37 mouse cellular contexts compared by ENCODE assay signal in genomic region chr13:111651020-111651419, GRCm38 (mm10). TPM values are rescaled to one million over a fixed set of nuclear protein-coding genes. Genes with fewer than 3 reads are reported as not detected.
DNase-seq lines count a peak whose midpoint lies in the region; ATAC-seq and TF ChIP-seq lines count a peak whose summit lies in the region.
"Had no signal": no experiment of that assay in that cellular context is flagged by ENCODE, and none has a peak within 500 bp of the region (broad histone marks: within the 10 kb centered on the region; RNA-seq: fewer than 3 reads in every experiment).

No protein-coding gene starts in this region.

- ATAC-seq in hindbrain, embryonic 12.5 days (ENCODE audit: low FRiP score) = peak; percentile 50
- no peak for ATAC-seq in hindbrain, postnatal 0 days
- 0 out of 2 replicates have a peak, but pooled peaks have one; percentile 33 for ATAC-seq in neural tube, embryonic 12.5 days (ENCODE audit: low FRiP score, low read depth)
- ATAC-seq in neural tube, embryonic 15.5 days (ENCODE audit: low FRiP score) = no peak
- ATAC-seq in forebrain, embryonic 16.5 days = peak; percentile 86
- ATAC-seq: CD4-positive, CD25-positive, alpha-beta regulatory T cell, adult 4 months; inflammation-experienced regulatory T-cells, adult 6 months had no signal

- no peaks in the 10 kb centered on the region for H3K36me3 ChIP-seq in hindbrain, embryonic 12.5 days
- H3K36me3 ChIP-seq in hindbrain, postnatal 0 days (ENCODE audit: insufficient read depth, low read length) = no peaks in the 10 kb centered on the region
- no peaks in the 10 kb centered on the region for H3K36me3 ChIP-seq in neural tube, embryonic 12.5 days
- no peaks in the 10 kb centered on the region for H3K36me3 ChIP-seq in neural tube, embryonic 15.5 days
- H3K36me3 ChIP-seq in forebrain, embryonic 16.5 days (ENCODE audit: control insufficient read depth, insufficient read depth) = no peaks in the 10 kb centered on the region
- H3K36me3 ChIP-seq: embryonic facial prominence, embryonic 15.5 days had no signal

- H3K9me3 ChIP-seq in hindbrain, embryonic 12.5 days (replicated peaks) = no peaks in the 10 kb centered on the region
- H3K9me3 ChIP-seq in hindbrain, postnatal 0 days (ENCODE audit: low read length) = no peaks in the 10 kb centered on the region
- H3K9me3 ChIP-seq in neural tube, embryonic 12.5 days = no peaks in the 10 kb centered on the region
- H3K9me3 ChIP-seq in neural tube, embryonic 15.5 days (replicated peaks) = no peaks in the 10 kb centered on the region
- H3K9me3 ChIP-seq in forebrain, embryonic 16.5 days (ENCODE audit: control insufficient read depth, low read length) = no peaks in the 10 kb centered on the region
- H3K9me3 ChIP-seq: embryonic facial prominence, embryonic 15.5 days had no signal

- no peak for TF ChIP-seq CTCF in hindbrain, postnatal 0 days (IDR thresholded peaks at IDR 0.05; ENCODE audit: low read depth)

- no peak overlapping the region for H3K4me3 ChIP-seq in hindbrain, embryonic 12.5 days
- H3K4me3 ChIP-seq in hindbrain, postnatal 0 days (ENCODE audit: low read length) = no peak overlapping the region
- no peak overlapping the region for H3K4me3 ChIP-seq in neural tube, embryonic 12.5 days
- no peak overlapping the region for H3K4me3 ChIP-seq in neural tube, embryonic 15.5 days (replicated peaks)
- no peak overlapping the region for H3K4me3 ChIP-seq in forebrain, embryonic 16.5 days (replicated peaks; ENCODE audit: low read length)
- H3K4me3 ChIP-seq: embryonic facial prominence, embryonic 15.5 days had no signal

- H3K9ac ChIP-seq in hindbrain, embryonic 12.5 days = no peak overlapping the region
- no peak overlapping the region for H3K9ac ChIP-seq in hindbrain, postnatal 0 days (replicated peaks; ENCODE audit: low read length)
- H3K9ac ChIP-seq in neural tube, embryonic 12.5 days = no peak overlapping the region
- H3K9ac ChIP-seq in neural tube, embryonic 15.5 days (replicated peaks) = no peak overlapping the region
- no peak overlapping the region for H3K9ac ChIP-seq in forebrain, embryonic 16.5 days (replicated peaks; ENCODE audit: low read depth, low read length)
- H3K9ac ChIP-seq: embryonic facial prominence, embryonic 15.5 days; liver, embryonic 14.5 days had no signal

- H3K27me3 ChIP-seq in hindbrain, embryonic 12.5 days = no peaks in the 10 kb centered on the region
- H3K27me3 ChIP-seq in hindbrain, postnatal 0 days (ENCODE audit: insufficient read depth, low read length) = no peaks in the 10 kb centered on the region
- no peaks in the 10 kb centered on the region for H3K27me3 ChIP-seq in neural tube, embryonic 12.5 days (replicated peaks)
- H3K27me3 ChIP-seq in neural tube, embryonic 15.5 days (replicated peaks) = no peaks in the 10 kb centered on the region
- H3K27me3 ChIP-seq in forebrain, embryonic 16.5 days (replicated peaks; ENCODE audit: control insufficient read depth, insufficient read depth, low read length) = no peaks in the 10 kb centered on the region
- H3K27me3 ChIP-seq: embryonic facial prominence, embryonic 15.5 days had no signal

- H3K27ac ChIP-seq in hindbrain, embryonic 12.5 days = no peak overlapping the region
- H3K27ac ChIP-seq in hindbrain, postnatal 0 days = no peak overlapping the region
- no peak overlapping the region for H3K27ac ChIP-seq in neural tube, embryonic 12.5 days
- H3K27ac ChIP-seq in neural tube, embryonic 15.5 days (replicated peaks) = no peak overlapping the region
- no peak overlapping the region for H3K27ac ChIP-seq in forebrain, embryonic 16.5 days (ENCODE audit: low read length)
- H3K27ac ChIP-seq: embryonic facial prominence, embryonic 15.5 days; liver, embryonic 14.5 days; stomach, postnatal 0 days had no signal

- DNase-seq in hindbrain, postnatal 0 days (ENCODE audit: low spot score) = no peak
- no peak for DNase-seq in testis, postnatal 14 days (ENCODE audit: low spot score)
- no peak for DNase-seq in thymus, postnatal 10 days (ENCODE audit: low spot score in 2 of 2)
- DNase-seq: adrenal gland, postnatal 25 days; cerebellum, adult 18-20 months; cerebellum, postnatal 10 days; gastrocnemius, postnatal 25 days; heart, adult 18-20 months; kidney, adult 11 months; kidney, postnatal 14 days; layer of hippocampus, adult 9-11 months; liver; lung, adult 2 months; lung, postnatal 14 days; right cerebral cortex, postnatal 4 days; thymus, adult 2 months; thymus, postnatal 4 days had no signal

- H3K4me2 ChIP-seq in hindbrain, embryonic 12.5 days (replicated peaks) = no peak overlapping the region
- H3K4me2 ChIP-seq in hindbrain, postnatal 0 days (ENCODE audit: low read depth, low read length) = no peak overlapping the region
- H3K4me2 ChIP-seq in neural tube, embryonic 12.5 days (replicated peaks) = no peak overlapping the region
- no peak overlapping the region for H3K4me2 ChIP-seq in neural tube, embryonic 15.5 days
- H3K4me2 ChIP-seq in forebrain, embryonic 16.5 days (ENCODE audit: low read length) = no peak overlapping the region
- H3K4me2 ChIP-seq: embryonic facial prominence, embryonic 15.5 days; heart, embryonic 11.5 days had no signal

- H3K4me1 ChIP-seq in hindbrain, embryonic 12.5 days = peaks cover 4% of the 10 kb centered on the region; the same call in 1 of the 2 replicates
- no peaks in the 10 kb centered on the region for H3K4me1 ChIP-seq in hindbrain, postnatal 0 days (ENCODE audit: insufficient read depth, low read length)
- no peaks in the 10 kb centered on the region for H3K4me1 ChIP-seq in neural tube, embryonic 12.5 days
- 0 out of 2 replicates have a peak, but pooled peaks cover 2% of the 10 kb centered on the region for H3K4me1 ChIP-seq in neural tube, embryonic 15.5 days
- H3K4me1 ChIP-seq in forebrain, embryonic 16.5 days (replicated peaks; ENCODE audit: control insufficient read depth, insufficient read depth, low read length) = no peaks in the 10 kb centered on the region
- H3K4me1 ChIP-seq: embryonic facial prominence, embryonic 15.5 days had no signal

- whole genome bisulfite sequencing in hindbrain, embryonic 12.5 days = 50% methylated on average over 6 of the region's 6 CpGs
- WGBS in hindbrain, postnatal 0 days = 33% methylated on average over 6 of the region's 6 CpGs
- WGBS in neural tube, embryonic 12.5 days = 61% methylated on average over 6 of the region's 6 CpGs
- 47% methylated on average over 6 of the region's 6 CpGs for WGBS in neural tube, embryonic 15.5 days
- 24% methylated on average over 6 of the region's 6 CpGs for WGBS in forebrain, embryonic 16.5 days

RNA-seq across cellular contexts. Expression of gene Mier3, which starts 29.8 kb away (rescaled TPM):
- 25.0 and 26.3 TPM in 2 replicates for polyA plus RNA-seq in hindbrain, embryonic 12.5 days (2016; fragmentation: Nextera tagmentation; extraction: Ambion mirVana)
- 28.1 and 32.6 TPM in 2 replicates for total RNA-seq in hindbrain, postnatal 0 days (2014; rRNA removed)
- 13.5 and 14.1 TPM in 2 replicates for polyA plus RNA-seq in hindbrain, postnatal 0 days (2015; fragmentation: Nextera tagmentation; extraction: Ambion mirVana)
- 21.3 and 21.6 TPM in 2 replicates for polyA plus RNA-seq in neural tube, embryonic 12.5 days (2016; fragmentation: Nextera tagmentation; extraction: Ambion mirVana)
- polyA plus RNA-seq in neural tube, embryonic 15.5 days (2015; fragmentation: Nextera tagmentation; extraction: Ambion mirVana) = 15.6 and 16.0 TPM in 2 replicates
- 21.1 and 24.4 TPM in 2 replicates for polyA plus RNA-seq in forebrain, embryonic 16.5 days (2015; fragmentation: Nextera tagmentation; extraction: Ambion mirVana)

RNA-seq across cellular contexts. Expression of gene Gm10198, which starts 58.4 kb away (rescaled TPM):
- polyA plus RNA-seq in hindbrain, embryonic 12.5 days (2016; fragmentation: Nextera tagmentation; extraction: Ambion mirVana) = not detected in 2 replicates
- not detected in 2 replicates for total RNA-seq in hindbrain, postnatal 0 days (2014; rRNA removed)
- polyA plus RNA-seq in hindbrain, postnatal 0 days (2015; fragmentation: Nextera tagmentation; extraction: Ambion mirVana) = not detected in 2 replicates
- polyA plus RNA-seq in neural tube, embryonic 12.5 days (2016; fragmentation: Nextera tagmentation; extraction: Ambion mirVana) = not detected in 2 replicates
- polyA plus RNA-seq in neural tube, embryonic 15.5 days (2015; fragmentation: Nextera tagmentation; extraction: Ambion mirVana) = not detected in 2 replicates
- polyA plus RNA-seq in forebrain, embryonic 16.5 days (2015; fragmentation: Nextera tagmentation; extraction: Ambion mirVana) = not detected in 2 replicates
- total RNA-seq: adrenal gland, postnatal 25 days; common myeloid progenitor, adult 5-6 weeks; gastrocnemius, adult 18-20 months; gastrocnemius, postnatal 25 days; heart, adult 18-20 months; hematopoietic stem cell, adult 5-6 weeks; left cerebral cortex, postnatal 14 days had no signal
- polyA plus RNA-seq: CD4-positive, CD25-positive, alpha-beta regulatory T cell, adult 4 months; embryonic facial prominence, embryonic 15.5 days; frontal cortex, adult 2 months; heart, embryonic 11.5 days; heart, postnatal 0 days; inflammation-experienced regulatory T-cells, adult 6 months; kidney, embryonic 14.5 days; limb, embryonic 11.5 days; liver, embryonic 14.5 days; lung, adult 2 months; neural tube, embryonic 11.5 days; spleen, adult 2 months; stomach, postnatal 0 days; thymus, adult 2 months had no signal

Comparison
In these comparisons a context has a peak if more than half of its experiments do, and no peak if none do; other contexts are left out.
1. ATAC-seq: peak in hindbrain, embryonic 12.5 days (single experiment), neural tube, embryonic 12.5 days (single experiment) and forebrain, embryonic 16.5 days (single experiment); none in hindbrain, postnatal 0 days (single experiment) and neural tube, embryonic 15.5 days (single experiment).